Mouse (Mus musculus) cerebellum, postnatal 36 days (tissue): Measurements from ENCODE around the gene Mmp14.
A peak's percentile ranks its signal among the peaks of the same experiment; 100 is the strongest.

Source experiments
- DNase-seq, 2 experiments: peaks; one replicate each; pipeline ENCODE4 v3.0.0; 2021 to 2022; ENCODE audit warnings: mixed read lengths in 2 of 2

Mmp14 gene

DNA sequence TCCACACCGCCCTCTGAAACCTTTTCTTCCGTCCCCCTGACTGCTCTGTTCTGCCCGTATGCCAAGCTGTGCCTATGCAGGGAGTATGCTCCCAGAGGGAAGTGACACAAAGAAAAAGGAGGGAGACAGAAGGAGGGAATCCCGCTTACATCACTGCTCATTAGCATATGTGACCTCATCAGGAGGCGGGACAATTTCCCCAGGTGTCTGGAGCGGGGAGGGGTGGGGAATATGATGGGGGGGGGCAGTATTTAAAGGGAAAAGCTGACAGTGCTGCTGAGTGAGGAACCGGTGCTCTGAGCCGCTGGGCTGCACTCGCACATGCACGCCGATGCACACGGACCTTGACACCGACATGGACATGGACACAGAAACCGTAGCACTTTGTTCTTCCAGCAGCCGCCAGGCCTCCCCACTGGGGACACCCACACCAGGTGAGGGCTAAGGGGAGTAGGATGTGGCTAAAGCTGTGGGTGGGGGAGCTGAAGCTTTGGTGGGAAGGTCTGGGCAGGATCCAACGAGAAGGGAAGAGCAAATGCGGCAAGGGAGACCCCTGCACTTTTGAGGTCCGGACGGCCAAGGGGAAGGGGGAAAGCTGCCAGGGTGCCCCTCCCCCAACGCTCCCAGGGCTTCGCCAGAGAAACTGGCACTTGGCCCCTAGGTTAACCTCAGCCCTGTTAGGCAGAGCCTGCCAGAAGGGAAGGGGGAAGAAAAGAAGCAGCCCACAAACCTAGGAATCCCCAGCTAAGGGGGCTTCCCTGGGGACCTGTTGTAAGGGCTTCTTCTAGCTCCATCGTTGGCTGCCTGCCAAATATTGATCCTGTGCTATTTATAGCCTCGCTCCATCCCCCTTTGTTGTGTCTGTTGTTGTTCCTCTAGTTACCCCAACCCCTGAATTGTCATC is 44.8 kb downstream of the Mmp14 start, which contains the start of gene Rem2:
Gene Rem2 (plus strand): TSS at position 160 of the 904 bp plus-strand sequence.
- DNase-seq = peak; percentile 80 to 83

DNA sequence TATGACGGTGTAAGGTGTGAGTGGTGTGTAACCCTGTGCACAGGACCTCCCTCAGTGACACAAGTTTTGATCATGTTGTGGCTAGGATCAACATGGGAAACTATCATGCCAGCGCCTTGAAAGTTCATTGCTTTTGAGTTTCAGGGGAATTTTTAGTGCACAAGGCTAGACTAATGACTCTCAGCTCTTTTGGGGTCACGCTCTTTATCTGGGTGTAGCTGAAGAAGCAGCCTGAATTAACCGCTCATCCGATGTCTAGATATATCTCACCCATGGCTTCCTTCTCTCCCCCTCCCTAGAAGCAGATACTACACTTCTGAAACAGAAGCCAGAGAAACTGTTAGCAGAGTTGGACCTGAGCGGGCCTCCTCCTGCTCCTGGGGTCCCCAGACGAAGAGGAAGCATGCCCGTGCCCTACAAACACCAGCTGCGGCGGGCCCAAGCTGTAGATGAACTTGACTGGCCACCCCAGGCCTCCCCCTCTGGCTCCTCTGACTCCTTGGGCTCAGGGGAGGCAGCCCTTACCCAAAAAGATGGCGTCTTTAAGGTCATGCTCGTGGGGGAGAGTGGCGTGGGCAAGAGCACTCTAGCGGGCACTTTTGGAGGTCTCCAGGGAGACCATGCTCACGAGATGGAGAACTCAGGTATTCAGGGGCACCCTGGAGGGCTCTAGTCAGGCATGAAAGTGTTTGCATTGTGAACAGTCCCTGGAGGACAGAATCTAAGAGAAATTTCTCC is 45.9 kb downstream of the Mmp14 start:
- DNase-seq = no peak

DNA sequence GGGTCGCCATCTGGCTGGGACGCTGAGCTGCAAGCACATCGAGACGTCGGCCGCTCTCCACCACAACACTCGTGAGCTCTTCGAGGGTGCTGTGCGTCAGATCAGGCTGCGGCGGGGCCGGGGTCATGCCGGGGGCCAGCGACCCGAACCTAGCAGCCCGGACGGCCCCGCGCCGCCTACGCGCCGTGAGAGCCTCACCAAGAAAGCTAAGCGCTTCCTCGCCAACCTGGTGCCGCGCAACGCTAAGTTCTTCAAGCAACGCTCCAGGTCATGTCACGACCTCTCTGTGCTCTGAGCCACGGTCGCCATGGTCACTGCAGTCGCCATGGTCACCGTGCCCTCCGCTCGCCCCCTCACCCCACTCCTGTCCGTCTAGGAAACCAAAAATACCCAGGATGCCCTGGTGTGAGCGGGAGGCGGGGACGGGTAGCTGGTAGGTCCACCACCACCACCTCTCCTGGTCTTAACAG is 48.1 kb downstream of the Mmp14 start:
- DNase-seq = no peak

DNA sequence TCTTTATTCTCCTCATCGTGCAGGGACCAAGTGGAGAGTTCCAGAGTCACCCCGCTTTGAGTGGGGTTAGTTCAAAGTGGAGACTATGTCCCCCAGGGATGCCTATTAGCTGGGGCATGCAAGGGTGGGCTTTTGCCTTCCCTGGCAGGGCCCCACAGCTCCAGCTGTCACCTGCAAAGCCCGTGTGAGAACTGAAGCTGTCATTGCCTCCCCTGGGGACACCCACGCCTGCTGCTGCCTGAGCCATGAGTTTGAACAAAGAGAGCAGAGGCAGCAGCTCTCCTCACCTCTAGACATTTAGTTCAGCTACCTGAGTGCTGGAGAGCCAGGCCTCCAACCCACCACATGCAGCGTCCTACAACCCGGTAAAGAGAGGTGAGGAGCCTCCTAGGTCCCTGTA is 49.3 kb downstream of the Mmp14 start:
- DNase-seq = no peak

DNA sequence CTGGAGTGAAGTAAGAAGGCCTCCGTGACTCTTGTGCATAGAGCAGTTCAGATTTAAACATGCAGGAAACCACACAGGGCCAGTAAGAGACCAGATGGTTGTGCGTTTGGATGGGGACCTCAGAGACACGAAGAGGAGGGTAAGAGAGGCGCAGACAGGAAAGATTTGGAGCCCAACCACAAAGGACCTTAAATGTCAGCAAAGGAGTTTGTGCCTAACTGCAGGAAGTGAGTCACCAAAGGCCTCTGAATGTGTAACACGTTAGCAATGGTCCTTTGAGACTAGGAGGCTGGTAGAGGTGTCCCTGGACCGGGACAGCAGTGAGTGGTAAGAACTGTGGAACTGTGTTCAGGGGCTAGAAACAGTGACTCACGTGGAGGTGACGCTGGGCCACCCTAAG is 50.0 kb downstream of the Mmp14 start:
- DNase-seq = no peak

DNA sequence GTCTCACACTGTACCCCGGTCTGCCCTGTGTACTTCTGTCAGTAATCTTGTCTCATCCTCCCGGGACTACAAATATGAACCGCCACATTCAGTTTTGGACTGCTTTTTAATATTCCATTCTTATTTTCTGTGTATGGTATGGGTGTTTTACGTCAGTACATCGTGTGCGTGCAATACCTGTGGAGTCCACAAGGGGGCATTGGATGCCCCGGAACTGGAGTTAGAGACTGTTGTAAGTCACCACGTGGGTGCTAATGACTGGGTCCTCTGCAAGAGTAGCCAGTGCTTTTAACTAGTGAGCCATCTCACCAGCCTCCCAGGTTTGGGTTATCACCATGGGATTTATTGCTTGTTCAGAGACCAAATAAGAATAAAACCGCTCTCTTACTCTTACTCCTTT is 51.1 kb downstream of the Mmp14 start:
- DNase-seq = peak in 1 of 2 experiments; percentile 32

DNA sequence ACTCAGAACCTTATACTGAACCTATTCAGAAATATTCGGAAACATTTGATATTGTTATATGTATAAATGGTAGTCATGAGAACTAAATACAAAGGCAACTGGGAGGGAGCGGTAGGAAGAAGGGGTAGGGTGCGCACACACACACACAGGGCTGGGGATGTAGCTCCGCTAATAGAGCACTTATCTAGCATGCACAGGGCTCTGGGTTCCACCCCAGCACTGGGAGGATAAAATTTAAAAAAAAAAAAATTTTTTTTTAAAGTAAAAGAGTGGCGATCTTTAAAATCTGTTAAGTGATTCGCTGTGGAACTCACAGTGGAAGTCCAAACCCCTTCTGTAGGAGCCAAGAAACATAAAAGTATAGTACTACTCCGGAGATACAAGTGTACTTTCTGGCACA is 54.5 kb downstream of the Mmp14 start:
- no peak for DNase-seq

DNA sequence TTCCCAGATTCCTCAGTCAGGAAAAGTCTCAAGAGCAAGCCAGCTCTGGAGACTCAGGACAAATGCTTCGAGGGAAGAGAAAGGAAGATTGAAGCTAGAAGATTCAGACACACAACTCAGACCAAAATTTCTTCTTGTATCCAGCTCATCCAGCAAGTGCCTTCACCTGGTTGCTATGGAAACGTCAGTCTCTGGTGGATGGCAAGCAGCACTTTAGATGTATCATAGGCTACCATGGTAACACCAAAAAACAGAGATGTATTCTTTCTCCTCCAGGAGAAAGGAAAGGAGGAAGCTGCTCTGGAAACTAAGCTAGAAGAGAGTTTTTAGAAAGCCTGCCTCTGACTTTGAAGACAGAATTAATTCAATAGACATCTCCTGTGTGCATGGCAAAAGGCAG is 56.3 kb downstream of the Mmp14 start:
- DNase-seq = no peak

DNA sequence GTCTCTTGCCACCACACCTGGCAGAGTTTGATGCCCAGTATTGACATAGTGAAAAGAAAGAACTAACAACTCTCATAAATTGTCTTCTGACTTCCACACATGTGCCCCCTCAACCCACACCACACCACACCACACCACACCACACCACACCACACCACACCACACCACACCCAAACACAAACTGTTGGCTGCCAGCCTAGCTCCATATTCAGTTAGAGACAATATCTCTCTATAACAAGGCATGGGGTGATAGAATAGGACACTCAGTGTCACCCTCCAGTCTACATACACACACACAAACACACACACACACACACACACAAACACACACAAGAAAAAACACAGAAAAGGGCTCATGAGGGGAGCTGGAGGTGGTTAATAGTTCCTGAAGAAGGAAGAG is 56.9 kb downstream of the Mmp14 start:
- no peak for DNase-seq

DNA sequence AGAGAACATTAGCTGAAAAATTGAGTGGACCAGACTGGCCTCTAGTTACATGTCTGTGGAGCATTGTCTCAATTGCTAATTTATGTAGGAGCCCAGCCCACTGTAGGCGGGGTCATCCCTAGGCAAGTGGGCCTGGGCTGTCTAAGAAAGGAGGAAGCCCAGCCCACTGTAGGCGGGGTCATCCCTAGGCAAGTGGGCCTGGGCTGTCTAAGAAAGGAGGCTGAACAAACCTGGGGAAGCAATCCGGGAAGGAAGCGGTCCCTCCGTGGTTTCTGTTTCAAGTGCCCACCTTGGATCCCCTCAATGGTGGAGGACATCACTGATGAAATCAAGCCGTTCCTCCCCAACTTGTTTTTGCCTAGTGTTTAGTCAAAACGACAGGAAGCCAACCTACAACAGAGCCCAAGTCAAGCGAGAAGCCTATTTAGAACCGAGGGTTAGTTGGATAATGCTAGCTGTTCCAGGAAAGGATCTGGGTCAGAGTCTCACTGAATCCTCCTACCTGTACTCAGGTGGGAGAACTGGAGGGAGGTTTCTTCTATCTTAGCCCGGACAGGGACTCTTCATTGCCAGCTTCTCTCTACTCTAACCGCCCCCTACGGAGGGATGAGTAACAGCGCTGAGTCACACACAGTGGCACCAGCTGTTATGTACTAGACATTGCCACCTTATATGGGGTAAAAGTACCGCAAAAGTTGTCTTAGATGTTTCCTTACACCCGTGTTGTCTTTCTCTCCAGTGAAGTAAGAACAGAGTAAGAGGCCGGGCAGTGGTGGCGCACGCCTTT is 61.1 kb downstream of the Mmp14 start:
- DNase-seq = no peak

DNA sequence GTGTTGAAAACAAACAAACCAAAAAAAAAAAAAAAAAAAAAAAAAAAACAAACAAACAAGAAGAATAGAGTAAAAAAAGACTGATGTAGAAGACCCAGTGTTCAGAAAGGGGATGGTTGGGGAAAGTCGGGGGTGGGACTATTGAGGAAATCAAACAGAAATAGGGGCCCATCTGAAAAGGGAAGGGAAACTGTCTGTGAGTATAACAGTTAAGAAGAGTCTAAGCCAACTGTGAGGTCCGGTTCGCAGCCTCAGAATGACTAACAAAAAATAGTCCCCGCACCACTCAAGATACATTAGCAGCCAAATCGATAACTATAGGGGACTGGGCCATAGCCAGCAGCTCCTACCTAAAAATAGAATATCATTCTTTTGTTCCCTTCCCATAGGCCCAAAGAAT is 61.8 kb downstream of the Mmp14 start:
- no peak for DNase-seq

DNA sequence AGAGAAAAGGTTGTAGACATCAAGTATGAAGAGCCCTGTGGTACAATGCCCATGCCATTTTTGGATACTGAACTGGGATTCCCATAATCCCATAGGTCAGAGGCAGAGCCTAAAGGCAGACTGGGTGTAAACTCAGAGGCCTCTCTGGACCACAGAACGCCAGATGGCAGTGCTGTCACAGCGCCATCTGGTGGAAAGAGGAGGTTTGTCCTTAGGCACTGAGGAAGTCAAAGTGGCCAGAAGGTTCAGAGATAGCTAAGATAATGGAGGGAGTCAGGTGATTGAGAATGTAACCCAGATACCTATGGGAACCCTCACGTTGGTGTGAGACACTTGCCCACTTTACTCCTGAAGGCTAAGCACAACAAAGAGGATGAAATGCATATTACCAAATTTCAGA is 62.8 kb downstream of the Mmp14 start:
- peak; percentile 71 to 76 for DNase-seq
